Comparison of ENCODE assay signal across 26 mouse cellular contexts in genomic region chr15:28758736-28759135, GRCm38 (mm10).
"Had no signal": no experiment of that assay in that cellular context is flagged by ENCODE, and none has a peak within 500 bp of the region (broad histone marks: within the 10 kb centered on the region; RNA-seq: fewer than 3 reads in every experiment).

No protein-coding gene starts in this region.

- DNase-seq: gastrocnemius, adult 2 months; gastrocnemius, postnatal 10 days; gastrocnemius, postnatal 25 days; heart, adult 2 months; heart, postnatal 10 days; heart, postnatal 4 days; kidney, adult 18-20 months; kidney, adult 8-10 months; kidney, postnatal 10 days; kidney, postnatal 25 days; kidney, postnatal 4 days; liver; liver, embryonic 13.5 days had no signal

- H3K4me1 ChIP-seq: heart, embryonic 10.5 days; heart, embryonic 12.5 days; hindbrain, embryonic 10.5 days; hindbrain, embryonic 13.5 days; hindbrain, embryonic 15.5 days; intestine, embryonic 15.5 days; limb, embryonic 10.5 days; limb, embryonic 12.5 days; liver, embryonic 13.5 days; liver, embryonic 15.5 days had no signal

- H3K9ac ChIP-seq: heart, embryonic 12.5 days; hindbrain, embryonic 13.5 days; hindbrain, embryonic 15.5 days; intestine, embryonic 15.5 days; limb, embryonic 12.5 days; liver, embryonic 13.5 days; liver, embryonic 15.5 days had no signal

- H3K4me2 ChIP-seq: heart, embryonic 12.5 days; hindbrain, embryonic 13.5 days; hindbrain, embryonic 15.5 days; intestine, embryonic 15.5 days; limb, embryonic 12.5 days; liver, embryonic 11.5 days; liver, embryonic 13.5 days; liver, embryonic 15.5 days had no signal

- H3K4me3 ChIP-seq: gastrocnemius, adult 2 months; heart, adult 2 months; heart, embryonic 10.5 days; heart, embryonic 12.5 days; hindbrain, embryonic 10.5 days; hindbrain, embryonic 13.5 days; hindbrain, embryonic 15.5 days; intestine, embryonic 15.5 days; layer of hippocampus, adult 2 months; limb, embryonic 10.5 days; limb, embryonic 12.5 days; liver, embryonic 13.5 days; liver, embryonic 15.5 days had no signal

- H3K27ac ChIP-seq: gastrocnemius, adult 2 months; heart, adult 2 months; heart, embryonic 10.5 days; hindbrain, embryonic 10.5 days; hindbrain, embryonic 13.5 days; hindbrain, embryonic 15.5 days; intestine, embryonic 15.5 days; layer of hippocampus, adult 2 months; limb, embryonic 10.5 days; limb, embryonic 12.5 days; liver, embryonic 13.5 days; liver, embryonic 15.5 days had no signal

- ATAC-seq: inflammation-experienced regulatory T-cells, adult 6 months; intestine, embryonic 15.5 days; intestine, postnatal 0 days had no signal

- H3K36me3 ChIP-seq: heart, embryonic 10.5 days; heart, embryonic 12.5 days; hindbrain, embryonic 10.5 days; hindbrain, embryonic 13.5 days; hindbrain, embryonic 15.5 days; intestine, embryonic 15.5 days; limb, embryonic 10.5 days; limb, embryonic 12.5 days; liver, embryonic 13.5 days; liver, embryonic 15.5 days had no signal

- H3K9me3 ChIP-seq: heart, embryonic 10.5 days; heart, embryonic 12.5 days; hindbrain, embryonic 10.5 days; hindbrain, embryonic 13.5 days; hindbrain, embryonic 15.5 days; intestine, embryonic 15.5 days; limb, embryonic 10.5 days; limb, embryonic 12.5 days; liver, embryonic 13.5 days; liver, embryonic 15.5 days had no signal

- H3K27me3 ChIP-seq: heart, embryonic 12.5 days; hindbrain, embryonic 13.5 days; hindbrain, embryonic 15.5 days; intestine, embryonic 15.5 days; limb, embryonic 12.5 days; liver, embryonic 13.5 days; liver, embryonic 15.5 days had no signal
